Mouse (Mus musculus) limb, embryonic 10.5 days (tissue): ENCODE results near the gene Rims1. TPM values are rescaled to one million over a fixed set of nuclear protein-coding genes. Genes with fewer than 3 reads are reported as not detected.

ENCODE experiments used
- DNase-seq: peaks from one replicate; pipeline ENCODE4 v3.0.0-alpha.2; 2017; ENCODE audit warnings: low spot score
- H3K27ac ChIP-seq: fragments of 300-500 bp; sonication (generic); 2 replicates; pipeline ENCODE4 v1.5.1; 2016; ENCODE audit warnings: mild to moderate bottlenecking
- H3K27me3 ChIP-seq: fragments of 300-500 bp; sonication (generic); 2 replicates; pipeline ENCODE4 v1.6.1; 2016; ENCODE audit warnings: low read depth, mild to moderate bottlenecking; ENCODE audit not compliant: poor library complexity, severe bottlenecking
- H3K36me3 ChIP-seq: fragments of 300-500 bp; sonication (generic); 2 replicates; pipeline ENCODE4 v1.6.1; 2016; ENCODE audit warnings: mild to moderate bottlenecking, moderate library complexity
- H3K4me1 ChIP-seq: fragments of 300-500 bp; sonication (generic); 2 replicates; pipeline ENCODE4 v1.6.1; 2016
- H3K4me3 ChIP-seq: fragments of 300-500 bp; sonication (generic); 2 replicates; pipeline ENCODE4 v1.5.1; 2016; ENCODE audit warnings: mild to moderate bottlenecking, moderate library complexity
- H3K9me3 ChIP-seq: fragments of 300-500 bp; sonication (generic); replicated peaks from 2 replicates; pipeline ENCODE4 v1.6.1; 2016; ENCODE audit warnings: mild to moderate bottlenecking
- WGBS: fragments of 180-500 bp; shearing (Covaris S2); methylation state at CpG from one replicate; pipeline ENCODE4 v1.1.7; 2016; 5-methylcytosine and 5-hydroxymethylcytosine counted together
- polyA plus RNA-seq: library from polyadenylated mRNA; unstranded; fragments of >200 nt; fragmentation: Nextera tagmentation; extraction: Ambion mirVana; gene quantifications from 2 replicates; pipeline ENCODE4 v1.2.1, GENCODE M21; 2016

The Rims1 gene
- polyA plus RNA-seq, 1 experiment from 2014 or later, result 0.83 TPM

GRCm38 (mm10) chr1:22279954-22280353 is 525.8 kb downstream of the Rims1 start:
- Histone ChIP-seq H3K27ac (no peak overlapping the region), H3K4me1 (no peaks in the 10 kb centered on the region), H3K9me3 (no peaks in the 10 kb centered on the region), H3K27me3 (no peaks in the 10 kb centered on the region; the same call in 1 of the 2 replicates), H3K36me3 (no peaks in the 10 kb centered on the region), H3K4me3 (no peak overlapping the region)
- 83% methylated on average over 1 of the region's 1 CpGs for WGBS
- no peak for DNase-seq

- DNase-seq, result no peak
- 91% methylated on average over 2 of the region's 2 CpGs for WGBS
- Histone ChIP-seq H3K9me3 (no peaks in the 10 kb centered on the region), H3K27me3 (no peaks in the 10 kb centered on the region), H3K4me1 (no peaks in the 10 kb centered on the region), H3K36me3 (no peaks in the 10 kb centered on the region), H3K4me3 (no peak overlapping the region), H3K27ac (no peak overlapping the region)
Measured at GRCm38 (mm10) chr1:22274081-22274480, 531.7 kb downstream of the Rims1 start.

- no peak overlapping the region for H3K4me3 ChIP-seq
- no peaks in the 10 kb centered on the region for H3K36me3 ChIP-seq
- H3K27me3 ChIP-seq, result no peaks in the 10 kb centered on the region
- DNase-seq, result no peak
- 76% methylated on average over 5 of the region's 5 CpGs for WGBS
- H3K4me1 ChIP-seq, result peaks cover 7% of the 10 kb centered on the region; the same call in 1 of the 2 replicates
- no peak overlapping the region for H3K27ac ChIP-seq
- H3K9me3 ChIP-seq, result no peaks in the 10 kb centered on the region
Measured at GRCm38 (mm10) chr1:22270131-22270530, 535.7 kb downstream of the Rims1 start.

GRCm38 (mm10) chr1:22268581-22269359 is 537.0 kb downstream of the Rims1 start:
- H3K4me1 ChIP-seq, result peaks cover 7% of the 10 kb centered on the region; the same call in 1 of the 2 replicates
- no peaks in the 10 kb centered on the region for H3K9me3 ChIP-seq
- WGBS, result 24% methylated on average over 15 of the region's 15 CpGs
- peak overlapping the region; percentile 15; the same call in 1 of the 2 replicates for H3K4me3 ChIP-seq
- DNase-seq, result peak; percentile 86
- H3K27ac ChIP-seq, result no peak overlapping the region
- no peaks in the 10 kb centered on the region for H3K27me3 ChIP-seq
- no peaks in the 10 kb centered on the region for H3K36me3 ChIP-seq

- no peak for DNase-seq
- Histone ChIP-seq H3K36me3 (no peaks in the 10 kb centered on the region), H3K27me3 (0 out of 2 replicates have a peak, but pooled peaks cover 4% of the 10 kb centered on the region), H3K27ac (no peak overlapping the region), H3K4me3 (no peak overlapping the region), H3K9me3 (no peaks in the 10 kb centered on the region), H3K4me1 (peaks cover 17% of the 10 kb centered on the region)
- 64% methylated on average over 10 of the region's 10 CpGs for WGBS
Measured at GRCm38 (mm10) chr1:22266491-22266890, 539.3 kb downstream of the Rims1 start.

- Histone ChIP-seq H3K9me3 (no peaks in the 10 kb centered on the region), H3K4me3 (no peak overlapping the region), H3K27me3 (0 out of 2 replicates have a peak, but pooled peaks cover 4% of the 10 kb centered on the region), H3K4me1 (peaks cover 17% of the 10 kb centered on the region), H3K27ac (no peak overlapping the region), H3K36me3 (no peaks in the 10 kb centered on the region)
- DNase-seq, result no peak
- 76% methylated on average over 3 of the region's 3 CpGs for WGBS
Measured at GRCm38 (mm10) chr1:22265528-22265927, 540.3 kb downstream of the Rims1 start.

GRCm38 (mm10) chr1:22262169-22262950 is 543.4 kb downstream of the Rims1 start:
- Histone ChIP-seq H3K27ac (no peak overlapping the region), H3K4me1 (peaks cover 10% of the 10 kb centered on the region), H3K36me3 (no peaks in the 10 kb centered on the region), H3K27me3 (0 out of 2 replicates have a peak, but pooled peaks cover 4% of the 10 kb centered on the region), H3K4me3 (no peak overlapping the region), H3K9me3 (no peaks in the 10 kb centered on the region)
- 40% methylated on average over 6 of the region's 6 CpGs for WGBS
- no peak for DNase-seq

- H3K36me3 ChIP-seq, result no peaks in the 10 kb centered on the region
- no peak for DNase-seq
- H3K27ac ChIP-seq, result no peak overlapping the region
- H3K9me3 ChIP-seq, result no peaks in the 10 kb centered on the region
- 72% methylated on average over 4 of the region's 4 CpGs for WGBS
- 0 out of 2 replicates have a peak, but pooled peaks cover 4% of the 10 kb centered on the region for H3K27me3 ChIP-seq
- peaks cover 10% of the 10 kb centered on the region for H3K4me1 ChIP-seq
- no peak overlapping the region for H3K4me3 ChIP-seq
Measured at GRCm38 (mm10) chr1:22261702-22262101, 544.1 kb downstream of the Rims1 start.

GRCm38 (mm10) chr1:22260291-22260690 is 545.5 kb downstream of the Rims1 start:
- DNase-seq, result no peak

GRCm38 (mm10) chr1:22258356-22258755 is 547.4 kb downstream of the Rims1 start:
- H3K4me3 ChIP-seq, result no peak overlapping the region
- no peaks in the 10 kb centered on the region for H3K36me3 ChIP-seq
- peaks cover 5% of the 10 kb centered on the region; the same call in 1 of the 2 replicates for H3K27me3 ChIP-seq
- peaks cover 13% of the 10 kb centered on the region for H3K4me1 ChIP-seq
- DNase-seq, result no peak
- 85% methylated on average over 4 of the region's 4 CpGs for WGBS
- H3K27ac ChIP-seq, result no peak overlapping the region
- H3K9me3 ChIP-seq, result no peaks in the 10 kb centered on the region

More at GRCm38 (mm10) chr1:22260291-22260690, 545.5 kb downstream of the Rims1 start:
- Histone ChIP-seq H3K27me3 (0 out of 2 replicates have a peak, but pooled peaks cover 4% of the 10 kb centered on the region), H3K36me3 (no peaks in the 10 kb centered on the region), H3K9me3 (no peaks in the 10 kb centered on the region), H3K4me3 (no peak overlapping the region), H3K27ac (no peak overlapping the region), H3K4me1 (peaks cover 10% of the 10 kb centered on the region)
- 88% methylated on average over 2 of the region's 2 CpGs for WGBS

GRCm38 (mm10) chr1:22254278-22254677 is 551.5 kb downstream of the Rims1 start:
- Histone ChIP-seq H3K4me3 (no peak overlapping the region), H3K36me3 (no peaks in the 10 kb centered on the region), H3K27me3 (peaks cover 12% of the 10 kb centered on the region; the same call in 1 of the 2 replicates), H3K9me3 (no peaks in the 10 kb centered on the region), H3K4me1 (peaks cover 13% of the 10 kb centered on the region), H3K27ac (no peak overlapping the region)
- no peak for DNase-seq
- 96% methylated on average over 2 of the region's 2 CpGs for WGBS

GRCm38 (mm10) chr1:22252873-22253272 is 552.9 kb downstream of the Rims1 start:
- no peak for DNase-seq
- H3K36me3 ChIP-seq, result no peaks in the 10 kb centered on the region
- no peak overlapping the region for H3K4me3 ChIP-seq
- H3K4me1 ChIP-seq, result peaks cover 16% of the 10 kb centered on the region
- H3K27me3 ChIP-seq, result peaks cover 12% of the 10 kb centered on the region; the same call in 1 of the 2 replicates
- no peaks in the 10 kb centered on the region for H3K9me3 ChIP-seq
- H3K27ac ChIP-seq, result no peak overlapping the region

- H3K9me3 ChIP-seq, result no peaks in the 10 kb centered on the region
- no peak overlapping the region for H3K4me3 ChIP-seq
- no peak for DNase-seq
- peaks cover 24% of the 10 kb centered on the region for H3K27me3 ChIP-seq
- peaks cover 16% of the 10 kb centered on the region for H3K4me1 ChIP-seq
- H3K27ac ChIP-seq, result no peak overlapping the region
- no peaks in the 10 kb centered on the region for H3K36me3 ChIP-seq
Measured at GRCm38 (mm10) chr1:22248898-22249386, 556.9 kb downstream of the Rims1 start.
